Mouse (Mus musculus) small intestine, adult 2 months (tissue): ENCODE data around the gene H2-Aa. TPM values are rescaled to one million over a fixed set of nuclear protein-coding genes. Genes with fewer than 3 reads are reported as not detected.

Source experiments
- H3K27ac ChIP-seq: fragments of 200-500 bp; 2 replicates; pipeline ENCODE4 v1.5.1; 2012; ENCODE audit warnings: low read depth, low read length, control low read depth, inconsistent platforms; ENCODE audit not compliant: insufficient read depth
- H3K27me3 ChIP-seq: fragments of 200-500 bp; 2 replicates; pipeline ENCODE4 v1.6.1; 2012; ENCODE audit warnings: mild to moderate bottlenecking, moderate library complexity, low read length, inconsistent platforms; ENCODE audit not compliant: control insufficient read depth, insufficient read depth
- H3K36me3 ChIP-seq: fragments of 200-500 bp; 2 replicates; pipeline ENCODE4 v1.6.1; 2012; ENCODE audit warnings: mild to moderate bottlenecking, low read length, control low read depth, inconsistent platforms; ENCODE audit not compliant: control insufficient read depth, insufficient read depth
- H3K4me1 ChIP-seq: fragments of 200-500 bp; 2 replicates; pipeline ENCODE4 v1.6.1; 2012; ENCODE audit warnings: low read length, inconsistent platforms, mixed read lengths; ENCODE audit not compliant: control insufficient read depth, insufficient read depth, insufficient read length
- H3K4me3 ChIP-seq: fragments of 200-500 bp; 2 replicates; pipeline ENCODE4 v1.5.1; 2012; ENCODE audit warnings: low read depth, mild to moderate bottlenecking, control low read depth, inconsistent platforms, low read length, moderate library complexity
- CTCF ChIP-seq: fragments of 200-500 bp; IDR thresholded peaks from 2 replicates; pipeline ENCODE4 v1.5.1; 2012; ENCODE audit warnings: low read depth, mild to moderate bottlenecking, control low read depth, inconsistent platforms, low read length, moderate library complexity, mixed read lengths; ENCODE audit not compliant: insufficient replicate concordance, insufficient read length; ENCODE audit errors: extremely low read depth
- POLR2A ChIP-seq: fragments of 200-500 bp; IDR thresholded peaks from 2 replicates; pipeline ENCODE4 v1.6.1; 2012; ENCODE audit warnings: low read depth, mild to moderate bottlenecking, control low read depth, inconsistent platforms, low read length, moderate library complexity
- WGBS: fragments of 180-500 bp; shearing (Covaris S2); methylation state at CpG from one replicate; pipeline ENCODE4 v1.1.7; 2018; 5-methylcytosine and 5-hydroxymethylcytosine counted together
- polyA plus RNA-seq: library from polyadenylated mRNA; depleted of rRNA; stranded (reverse); fragments of >200 nt; gene quantifications from 2 replicates; pipeline ENCODE4 v1.2.3, GENCODE M21; 2012

H2-Aa gene
- polyA plus RNA-seq, 1 experiment, result 792 TPM

DNA sequence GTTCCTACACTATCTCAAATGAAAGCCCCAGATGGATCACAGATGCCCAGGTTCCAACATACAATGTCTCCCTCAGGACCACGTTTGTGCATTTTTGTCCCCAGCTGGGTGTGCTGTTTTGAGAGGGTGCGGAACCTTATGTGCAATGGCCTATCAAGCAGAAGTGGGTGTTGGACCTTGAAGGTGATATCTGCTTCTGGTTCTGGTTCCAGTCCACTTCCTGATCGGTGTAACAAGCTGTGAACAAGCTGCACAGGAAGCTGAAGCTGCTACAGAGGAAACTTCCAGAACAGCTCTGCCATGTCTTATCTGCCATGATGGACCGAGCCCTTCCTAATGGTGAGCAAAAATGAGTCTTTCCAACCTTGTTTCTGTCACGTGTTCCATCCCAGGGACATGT, 31.1 kb downstream of the H2-Aa start:
- peaks cover 4% of the 10 kb centered on the region; the same call in 1 of the 2 replicates for H3K4me1 ChIP-seq
- H3K27ac ChIP-seq, result no peak overlapping the region
- no peaks in the 10 kb centered on the region for H3K27me3 ChIP-seq
- no peak overlapping the region for H3K4me3 ChIP-seq
- no peak for TF ChIP-seq CTCF
- TF ChIP-seq POLR2A, result no peak
- H3K36me3 ChIP-seq, result no peaks in the 10 kb centered on the region
- WGBS, result 80% methylated on average over 5 of the region's 5 CpGs

DNA sequence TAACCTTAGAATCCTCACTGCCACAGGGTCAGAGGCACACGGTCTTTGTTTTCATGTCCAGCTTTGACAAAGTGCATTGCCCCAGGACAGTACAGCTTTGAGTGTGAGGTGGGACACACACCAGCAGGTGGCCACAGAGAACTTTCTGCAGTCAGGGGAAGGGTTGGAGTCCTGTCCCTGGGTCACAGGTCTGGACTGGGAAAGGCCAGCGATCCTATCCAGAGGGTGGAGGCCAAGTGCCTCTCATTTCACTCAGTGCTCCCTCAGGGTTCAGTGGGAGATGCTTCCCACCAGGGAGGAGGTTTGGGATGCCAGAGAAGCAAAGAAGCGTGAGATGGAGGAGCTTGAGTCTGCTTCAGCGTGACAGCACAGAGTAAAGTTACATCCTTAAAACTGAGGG, 36.0 kb downstream of the H2-Aa start:
- 57% methylated on average over 4 of the region's 4 CpGs for WGBS
- Histone ChIP-seq H3K27me3 (no peaks in the 10 kb centered on the region), H3K4me3 (no peak overlapping the region), H3K4me1 (no peaks in the 10 kb centered on the region), H3K27ac (no peak overlapping the region), H3K36me3 (no peaks in the 10 kb centered on the region)
- no peak for TF ChIP-seq POLR2A
- TF ChIP-seq CTCF, result peak; percentile 37; the same call in 1 of the 2 replicates

DNA sequence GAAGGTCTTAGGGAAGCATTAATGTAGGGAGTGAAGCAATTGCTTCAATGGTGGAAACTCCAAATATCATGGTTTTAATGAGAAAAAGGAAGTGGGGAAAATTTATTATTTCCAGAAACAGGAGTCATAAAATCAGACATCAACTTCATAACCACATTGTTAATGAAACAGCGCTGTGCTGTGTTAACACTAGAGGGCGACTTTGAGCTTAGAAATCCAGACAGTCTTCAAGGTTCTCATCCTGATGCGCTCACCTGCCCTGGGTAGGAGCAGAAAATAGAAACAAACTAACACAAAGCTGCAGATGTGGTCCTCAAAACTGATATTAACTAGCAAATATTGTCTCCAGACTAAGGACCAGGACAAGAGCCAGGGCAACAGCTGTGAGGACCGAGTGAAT, 37.7 kb downstream of the H2-Aa start:
- Histone ChIP-seq H3K27me3 (no peaks in the 10 kb centered on the region), H3K27ac (no peak overlapping the region), H3K4me3 (no peak overlapping the region), H3K4me1 (no peaks in the 10 kb centered on the region), H3K36me3 (no peaks in the 10 kb centered on the region)
- 13% methylated on average over 4 of the region's 4 CpGs for WGBS
- no peak for TF ChIP-seq CTCF
- TF ChIP-seq POLR2A, result no peak

DNA sequence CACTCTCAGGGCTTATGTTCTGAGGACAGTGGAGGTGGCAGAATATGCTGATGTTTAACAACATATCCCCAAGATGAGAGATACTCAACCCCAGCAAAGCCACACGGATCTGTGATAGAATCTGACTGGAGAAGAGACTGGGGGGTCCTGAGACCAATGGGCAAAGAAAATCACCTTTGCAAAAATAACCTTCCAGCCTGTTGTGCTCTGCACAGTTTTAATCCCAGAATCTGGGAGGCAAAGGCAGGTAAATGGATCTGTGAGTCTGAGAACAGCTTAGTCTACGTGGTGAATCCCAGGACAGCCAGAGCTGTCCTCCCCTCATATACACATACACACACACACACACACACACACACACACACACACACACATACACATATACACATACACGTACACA, 38.3 kb downstream of the H2-Aa start:
- H3K27me3 ChIP-seq, result no peaks in the 10 kb centered on the region
- TF ChIP-seq CTCF (no peak), POLR2A (no peak)
- 50% methylated on average over 3 of the region's 3 CpGs for WGBS

DNA sequence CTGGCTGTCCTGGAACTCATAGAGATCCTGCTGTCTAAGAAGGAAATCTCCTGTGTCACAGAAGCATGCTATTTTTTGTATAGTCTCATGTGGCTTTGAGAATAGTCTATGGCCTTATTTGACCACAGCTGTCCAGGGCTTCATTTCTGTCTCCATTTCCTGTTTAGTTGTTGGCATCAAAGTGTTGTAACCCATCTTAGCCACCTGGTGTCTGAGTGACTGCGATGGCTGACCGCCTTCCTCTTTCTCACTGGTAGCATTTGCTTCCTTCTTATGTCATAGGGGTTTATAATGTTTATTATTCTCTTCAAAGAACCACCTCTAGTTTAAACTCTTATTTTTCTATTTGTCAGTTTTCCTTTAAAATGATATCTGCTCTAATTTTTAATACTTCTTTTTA, 38.9 kb downstream of the H2-Aa start:
- Histone ChIP-seq H3K4me1 (no peaks in the 10 kb centered on the region), H3K4me3 (no peak overlapping the region), H3K27me3 (no peaks in the 10 kb centered on the region), H3K27ac (no peak overlapping the region), H3K36me3 (no peaks in the 10 kb centered on the region)
- 51% methylated on average over 2 of the region's 2 CpGs for WGBS
- TF ChIP-seq CTCF (no peak), POLR2A (no peak)

More for the DNA sequence above, 38.3 kb downstream of the H2-Aa start:
- Histone ChIP-seq H3K4me1 (no peaks in the 10 kb centered on the region), H3K36me3 (no peaks in the 10 kb centered on the region), H3K4me3 (no peak overlapping the region), H3K27ac (no peak overlapping the region)

DNA sequence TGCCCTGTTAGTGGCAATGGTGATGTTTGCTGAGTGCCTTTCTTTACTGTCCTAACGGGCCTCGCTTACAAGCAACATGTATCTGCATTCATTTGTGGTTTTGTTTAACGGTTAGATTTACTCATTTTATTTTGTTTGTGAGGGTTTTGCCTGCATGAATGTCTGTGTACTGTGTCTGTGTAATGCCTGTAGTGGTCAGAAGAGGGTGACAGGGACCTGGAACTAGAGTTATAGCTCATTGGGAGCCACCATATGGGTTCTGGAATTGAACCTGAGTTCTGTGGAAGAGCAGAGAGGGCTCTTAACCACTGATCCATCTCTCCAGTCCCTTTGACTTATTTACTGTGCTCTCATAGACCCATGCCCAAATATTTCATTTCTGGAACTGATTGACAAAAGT, 40.6 kb downstream of the H2-Aa start:
- Histone ChIP-seq H3K4me1 (no peaks in the 10 kb centered on the region), H3K27me3 (no peaks in the 10 kb centered on the region), H3K27ac (no peak overlapping the region), H3K36me3 (no peaks in the 10 kb centered on the region), H3K4me3 (no peak overlapping the region)
- 81% methylated on average over 3 of the region's 3 CpGs for WGBS
- TF ChIP-seq CTCF (no peak), POLR2A (no peak)

DNA sequence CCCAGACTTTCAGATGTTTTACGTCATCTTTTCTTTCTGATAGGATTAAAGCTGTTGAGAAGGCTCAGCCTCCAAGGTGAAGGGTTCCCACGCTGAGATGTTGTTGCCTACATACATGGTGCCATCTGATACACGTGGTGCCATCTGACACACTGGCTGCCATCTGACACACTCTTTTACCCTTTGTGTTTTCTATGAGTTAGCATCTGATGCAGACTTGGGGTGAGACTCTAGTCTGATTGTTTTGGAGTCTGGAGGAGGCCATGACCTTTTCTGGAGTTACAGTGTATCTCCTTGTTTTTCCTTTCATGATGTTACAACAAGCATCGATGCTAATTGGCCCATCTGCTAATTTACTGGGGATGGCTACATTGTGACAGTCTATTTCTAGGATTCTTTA, 43.0 kb downstream of the H2-Aa start:
- TF ChIP-seq POLR2A (no peak), CTCF (no peak)
- no peak overlapping the region for H3K4me3 ChIP-seq
- no peaks in the 10 kb centered on the region for H3K36me3 ChIP-seq
- H3K27me3 ChIP-seq, result no peaks in the 10 kb centered on the region
- H3K27ac ChIP-seq, result no peak overlapping the region
- WGBS, result 77% methylated on average over 4 of the region's 4 CpGs
- no peaks in the 10 kb centered on the region for H3K4me1 ChIP-seq

DNA sequence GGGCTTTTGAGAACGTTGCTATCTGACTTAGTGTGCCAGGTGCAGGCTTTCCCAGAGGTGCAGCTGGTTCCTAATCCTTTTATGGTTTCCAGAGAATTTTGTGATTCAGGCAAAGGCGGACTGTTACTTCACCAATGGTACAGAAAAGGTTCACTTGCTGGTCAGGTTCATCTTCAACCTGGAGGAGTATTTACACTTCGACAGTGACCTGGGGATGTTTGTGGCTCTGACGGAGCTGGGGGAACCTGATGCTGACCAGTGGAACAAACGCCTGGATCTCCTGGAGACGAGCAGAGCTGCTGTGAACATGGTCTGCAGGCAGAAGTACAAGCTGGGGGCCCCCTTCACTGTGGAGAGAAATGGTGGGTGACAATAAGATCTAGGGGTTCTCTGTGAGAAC, 46.7 kb downstream of the H2-Aa start:
- WGBS, result 68% methylated on average over 6 of the region's 6 CpGs
- Histone ChIP-seq H3K27ac (no peak overlapping the region), H3K4me1 (no peaks in the 10 kb centered on the region), H3K27me3 (no peaks in the 10 kb centered on the region), H3K4me3 (no peak overlapping the region), H3K36me3 (no peaks in the 10 kb centered on the region)
- TF ChIP-seq CTCF (no peak), POLR2A (no peak)
